Mouse (Mus musculus): Measurements from ENCODE around the gene Tmem184b. TPM values are rescaled to one million over a fixed set of nuclear protein-coding genes. Genes with fewer than 3 reads are reported as not detected.

The Tmem184b gene
- total RNA-seq, 2 experiments from 2014 or later, result 10.4 to 33.3 TPM

DNA sequence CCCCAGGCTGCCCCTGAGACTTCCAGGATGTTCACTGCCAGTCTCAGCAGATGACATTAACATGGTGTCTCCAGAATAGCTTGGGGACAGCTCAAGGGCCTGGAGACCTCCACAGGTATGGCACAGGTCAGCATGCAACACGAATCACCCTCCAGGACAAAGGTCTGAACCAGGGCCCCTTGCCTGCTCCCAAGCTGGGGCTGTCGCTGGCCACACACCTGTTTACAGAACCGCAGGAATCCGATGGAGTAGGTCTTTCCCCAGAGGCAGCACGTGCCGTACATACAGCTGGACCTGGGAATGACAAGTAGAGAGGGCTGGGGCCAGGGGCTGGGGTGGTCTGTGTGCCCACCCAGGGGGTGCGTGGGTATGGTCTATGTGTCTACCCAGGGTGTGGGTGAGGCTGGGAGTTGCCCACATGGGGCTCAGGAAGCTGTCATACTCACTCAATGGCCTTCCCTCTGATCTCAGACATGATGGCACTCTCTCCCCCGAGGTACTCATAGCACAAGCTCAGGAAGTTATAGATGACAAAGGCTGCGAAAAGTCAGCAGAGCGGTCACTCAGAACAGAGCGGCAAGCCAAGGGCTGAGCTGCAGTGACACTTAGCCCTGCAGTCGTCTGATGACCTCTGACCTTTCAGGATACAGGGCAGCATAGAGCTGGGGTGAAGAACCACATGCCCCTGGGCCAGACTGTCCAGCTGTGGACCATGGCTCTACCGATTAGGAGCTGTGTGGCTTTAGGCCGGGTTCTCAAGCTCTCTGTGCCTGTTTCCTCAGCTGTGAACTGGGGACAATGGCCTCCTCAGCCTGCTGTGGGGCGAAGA lies 33.7 kb downstream of the Tmem184b start:
- ATAC-seq (ENCODE audit: poor library complexity, severe bottlenecking), result no peak

GRCm38 (mm10) chr15:79368861-79369440 lies 34.4 kb downstream of the Tmem184b start:
- no peak for ATAC-seq (ENCODE audit: poor library complexity, severe bottlenecking)

DNA sequence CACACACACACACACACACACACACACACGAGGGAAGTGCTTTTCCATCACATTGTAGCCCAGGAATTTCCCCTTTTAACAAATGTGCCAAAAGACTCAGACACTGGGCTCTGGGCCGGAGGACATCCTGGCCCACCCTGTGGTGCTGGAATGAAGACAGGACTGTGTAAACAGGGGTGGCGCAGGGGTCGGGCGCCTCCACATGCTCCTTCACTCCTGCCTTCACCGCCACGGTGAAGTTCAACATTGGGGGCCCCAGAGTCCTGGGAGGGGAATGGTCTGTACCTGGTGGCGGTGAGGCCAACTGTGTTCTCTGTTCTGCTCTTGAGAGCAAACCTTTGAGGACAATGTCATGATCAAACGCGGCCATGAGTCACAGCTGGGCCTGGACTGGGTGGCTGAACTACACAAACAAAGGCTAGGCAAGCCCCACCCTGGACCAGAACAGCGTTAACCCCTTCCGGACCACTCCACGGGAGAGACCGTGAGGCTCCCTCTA lies 35.0 kb downstream of the Tmem184b start:
- ATAC-seq (ENCODE audit: poor library complexity, severe bottlenecking), result no peak

DNA sequence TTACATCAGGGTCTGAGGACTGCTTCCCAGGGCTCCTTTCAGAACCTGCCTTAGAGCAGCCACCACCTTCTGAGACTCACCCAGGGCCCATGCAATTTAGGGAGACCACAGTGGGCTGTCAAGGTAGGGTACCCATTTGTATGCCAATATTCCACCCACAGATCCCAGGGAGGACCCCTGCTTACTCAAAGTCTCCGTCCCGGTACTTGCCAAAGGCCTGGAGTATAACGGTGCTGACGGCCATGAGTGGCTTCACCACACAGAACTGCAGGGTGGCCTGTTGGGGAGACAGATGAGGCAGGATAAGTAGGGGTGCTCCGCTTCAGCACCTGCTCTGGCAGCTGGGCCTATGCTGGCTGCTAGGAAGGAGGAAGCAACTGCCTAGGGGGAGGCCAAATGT lies 37.0 kb downstream of the Tmem184b start:
- no peak for ATAC-seq (ENCODE audit: poor library complexity, severe bottlenecking)

- no peak for ATAC-seq (ENCODE audit: poor library complexity, severe bottlenecking)
Measured at GRCm38 (mm10) chr15:79365068-79365467, 38.3 kb downstream of the Tmem184b start.

- ATAC-seq (ENCODE audit: poor library complexity, severe bottlenecking), result no peak
Measured at GRCm38 (mm10) chr15:79364120-79364519, 39.2 kb downstream of the Tmem184b start.

DNA sequence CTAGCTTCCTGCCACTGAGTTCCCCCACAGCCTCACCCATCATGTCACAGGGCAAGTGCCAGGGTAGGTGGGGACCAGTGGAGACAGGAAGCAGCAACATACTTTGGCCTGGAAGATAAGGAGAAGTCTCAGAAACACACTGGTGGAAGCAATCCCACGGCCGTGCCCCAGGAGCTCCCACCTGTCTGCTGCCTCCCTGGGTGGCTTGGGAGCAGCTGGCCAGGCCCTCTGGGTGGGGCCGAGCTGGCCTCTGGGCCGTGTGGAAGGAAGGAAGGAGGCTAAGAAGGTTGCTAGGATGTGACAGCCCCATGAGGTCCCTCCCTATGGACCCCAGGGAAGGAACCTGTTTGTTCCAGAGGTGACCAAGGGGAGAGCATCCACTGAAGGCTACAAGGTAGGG lies 42.3 kb downstream of the Tmem184b start:
- no peak for ATAC-seq (ENCODE audit: poor library complexity, severe bottlenecking)

- ATAC-seq (ENCODE audit: poor library complexity, severe bottlenecking), result no peak
Measured at GRCm38 (mm10) chr15:79360371-79360770, 43.0 kb downstream of the Tmem184b start.

DNA sequence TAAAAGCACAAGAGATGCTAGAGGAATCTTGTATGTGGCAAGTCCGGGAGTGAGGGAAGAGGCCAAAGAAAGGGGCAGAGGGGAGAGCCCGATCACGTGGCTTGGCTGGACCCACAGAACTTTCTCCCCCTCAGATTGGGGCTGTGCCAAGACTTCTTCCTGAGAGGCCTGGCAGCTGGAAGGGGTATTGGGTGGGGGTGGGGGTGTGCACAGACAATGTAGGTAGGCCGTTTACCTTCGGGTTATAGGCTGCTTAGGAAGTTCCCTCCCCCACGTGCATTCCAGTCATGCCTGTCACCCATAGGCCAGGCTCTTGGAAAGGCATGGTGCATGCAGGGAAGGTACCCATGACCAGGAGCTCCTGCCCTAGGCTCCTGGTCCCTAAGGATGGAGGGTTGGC lies 43.4 kb downstream of the Tmem184b start:
- no peak for ATAC-seq (ENCODE audit: poor library complexity, severe bottlenecking)

DNA sequence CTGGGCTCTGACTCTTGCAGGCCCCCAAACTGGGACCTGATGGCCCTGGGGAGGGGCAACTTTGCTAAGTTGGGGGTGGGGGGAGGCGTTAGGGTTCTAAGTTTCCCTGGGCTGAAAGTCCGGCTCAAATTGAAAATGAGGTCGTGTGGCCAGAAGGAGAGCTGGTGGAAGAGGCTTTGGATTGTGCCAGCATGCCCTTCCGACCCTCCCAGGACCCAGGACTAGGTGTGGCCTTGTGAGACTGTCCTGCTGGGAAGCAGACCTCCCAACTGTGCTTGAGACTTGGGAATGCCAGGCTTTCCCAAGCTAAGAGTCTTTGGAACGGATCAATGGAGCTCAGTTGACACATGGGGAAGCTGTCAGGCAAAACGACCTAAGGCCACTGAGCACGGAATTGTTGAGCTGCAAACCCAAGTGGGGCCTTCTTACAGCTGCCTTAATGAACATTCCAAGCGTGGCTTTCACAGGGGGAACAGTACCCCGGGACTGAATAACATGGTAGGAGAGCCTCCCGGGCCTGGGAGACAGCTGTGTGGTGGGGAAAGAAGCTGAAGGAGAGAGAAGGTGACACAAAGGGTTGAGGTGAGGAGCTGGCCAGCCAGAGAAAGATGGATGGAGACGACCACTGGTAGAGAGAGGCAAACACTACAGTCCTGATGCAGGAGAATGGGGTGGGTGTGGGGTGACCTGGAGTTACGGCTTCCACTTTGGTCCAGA lies 45.2 kb downstream of the Tmem184b start:
- ATAC-seq (ENCODE audit: poor library complexity, severe bottlenecking), result no peak

GRCm38 (mm10) chr15:79357036-79357911 lies 46.1 kb downstream of the Tmem184b start:
- ATAC-seq (ENCODE audit: poor library complexity, severe bottlenecking), result peak; percentile 80

DNA sequence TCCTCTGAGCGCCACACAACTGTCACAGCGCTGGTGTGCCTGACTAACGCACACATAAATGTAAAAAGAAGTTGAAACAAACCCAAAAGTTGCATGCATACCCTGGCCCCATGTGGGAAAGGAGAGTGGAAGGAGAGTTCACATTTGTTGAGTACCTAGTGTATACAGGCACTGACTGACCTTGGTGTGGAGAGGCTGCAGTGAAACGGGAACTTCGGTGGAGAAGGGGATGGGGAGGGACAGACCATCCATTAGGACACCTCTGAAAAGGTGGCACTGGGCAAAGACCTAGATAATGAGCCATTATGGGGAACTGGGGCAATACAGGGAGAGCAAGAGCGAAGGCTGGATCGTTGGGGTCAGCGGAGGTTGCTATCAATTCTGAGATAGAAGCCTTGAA lies 46.9 kb downstream of the Tmem184b start:
- ATAC-seq (ENCODE audit: poor library complexity, severe bottlenecking), result no peak

DNA sequence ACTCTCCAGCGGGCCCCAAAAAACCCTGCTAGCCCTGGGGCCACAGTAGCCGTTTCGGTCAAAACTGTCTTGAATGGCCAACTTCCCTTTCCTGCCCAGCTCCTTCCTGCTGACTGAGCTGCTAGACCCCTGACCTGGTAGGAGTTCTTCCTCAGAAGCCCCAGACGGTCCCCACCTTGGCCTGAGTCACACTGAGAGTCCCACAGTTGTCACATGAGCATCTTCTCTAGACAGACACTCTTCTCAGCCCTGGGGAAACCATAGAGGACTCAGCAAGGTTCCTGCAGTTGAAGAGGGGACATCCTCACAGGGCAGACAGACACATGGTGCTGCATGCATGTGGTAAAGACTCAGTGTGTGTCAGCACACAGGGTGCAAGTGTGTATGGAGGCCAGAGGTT lies 48.8 kb downstream of the Tmem184b start:
- no peak for ATAC-seq (ENCODE audit: poor library complexity, severe bottlenecking)

DNA sequence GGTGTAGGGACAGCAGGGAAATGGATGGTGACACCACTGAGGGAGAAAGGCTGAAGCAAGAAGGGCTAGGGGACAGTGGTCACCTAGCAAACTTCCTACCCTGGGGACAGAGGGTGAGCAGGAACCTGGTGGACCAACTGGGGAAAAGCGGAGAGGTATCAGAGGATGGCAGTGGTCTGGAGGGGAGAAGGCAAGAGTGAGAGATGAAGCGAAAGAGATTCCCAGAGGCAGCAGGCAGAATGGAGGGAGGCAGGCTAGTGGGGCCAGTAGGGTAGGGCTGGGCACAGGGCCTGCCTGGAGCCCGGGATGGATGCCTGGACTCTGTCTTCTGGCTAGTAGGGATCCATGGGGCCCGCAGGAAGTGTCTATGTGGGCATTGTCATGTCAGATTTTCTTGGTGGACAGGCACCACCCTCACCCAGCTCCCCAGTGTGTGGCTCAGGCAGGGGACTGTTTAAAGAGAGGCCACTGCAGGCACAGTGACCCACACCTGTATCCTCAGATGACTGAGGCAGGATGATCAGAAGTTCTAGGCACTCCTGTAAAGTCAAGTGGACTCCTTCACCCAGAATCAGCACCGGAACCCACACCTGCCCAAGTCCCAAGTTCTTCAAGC lies 49.6 kb downstream of the Tmem184b start:
- ATAC-seq (ENCODE audit: poor library complexity, severe bottlenecking), result no peak

GRCm38 (mm10) chr15:79352479-79352878 lies 50.9 kb downstream of the Tmem184b start:
- no peak for ATAC-seq (ENCODE audit: poor library complexity, severe bottlenecking)

- ATAC-seq (ENCODE audit: poor library complexity, severe bottlenecking), result no peak
Measured at GRCm38 (mm10) chr15:79351331-79351767, 52.0 kb downstream of the Tmem184b start.

DNA sequence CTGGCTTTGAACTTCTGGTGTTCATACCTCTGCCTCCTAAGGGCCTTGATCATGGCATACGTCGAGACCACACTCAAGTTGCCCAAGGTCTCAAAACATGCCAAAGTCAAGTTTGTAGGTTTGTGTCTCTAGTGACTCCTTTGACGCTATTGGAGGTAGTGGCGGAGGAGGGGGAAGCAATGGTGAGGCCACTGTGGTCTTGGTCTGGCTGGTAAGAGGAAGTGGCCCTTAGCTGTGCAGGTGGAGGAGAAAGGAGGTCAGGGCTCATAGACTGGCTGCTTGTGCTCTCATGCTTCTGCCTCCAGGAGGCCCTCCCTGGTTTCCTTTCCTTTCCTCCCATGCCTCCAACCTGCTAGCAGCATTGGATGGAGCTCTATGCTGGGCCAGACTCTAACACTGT lies 52.5 kb downstream of the Tmem184b start:
- ATAC-seq (ENCODE audit: poor library complexity, severe bottlenecking), result peak; percentile 43

GRCm38 (mm10) chr15:79348651-79349050 lies 54.7 kb downstream of the Tmem184b start:
- ATAC-seq (ENCODE audit: poor library complexity, severe bottlenecking), result no peak

GRCm38 (mm10) chr15:79347845-79348506 lies 55.4 kb downstream of the Tmem184b start:
- ATAC-seq (ENCODE audit: poor library complexity, severe bottlenecking), result peak; percentile 65
